Mouse (Mus musculus) cerebellum, adult (tissue): Measurements from ENCODE around the gene Cbfb.
"Not testable (repeated sequence)": the region's sequence is repeated elsewhere in the genome, so short reads cannot be mapped to it uniquely, and the experiment has no call there.

Source experiments
- ATAC-seq: cut with Nextera tagmentation; 2 replicates; pipeline ENCODE4 v1.9.2; 2017; ENCODE audit warnings: mild to moderate bottlenecking, moderate library complexity, mixed read lengths; ENCODE audit not compliant: insufficient number of reproducible peaks, low FRiP score, low TSS enrichment

Cbfb gene

DNA sequence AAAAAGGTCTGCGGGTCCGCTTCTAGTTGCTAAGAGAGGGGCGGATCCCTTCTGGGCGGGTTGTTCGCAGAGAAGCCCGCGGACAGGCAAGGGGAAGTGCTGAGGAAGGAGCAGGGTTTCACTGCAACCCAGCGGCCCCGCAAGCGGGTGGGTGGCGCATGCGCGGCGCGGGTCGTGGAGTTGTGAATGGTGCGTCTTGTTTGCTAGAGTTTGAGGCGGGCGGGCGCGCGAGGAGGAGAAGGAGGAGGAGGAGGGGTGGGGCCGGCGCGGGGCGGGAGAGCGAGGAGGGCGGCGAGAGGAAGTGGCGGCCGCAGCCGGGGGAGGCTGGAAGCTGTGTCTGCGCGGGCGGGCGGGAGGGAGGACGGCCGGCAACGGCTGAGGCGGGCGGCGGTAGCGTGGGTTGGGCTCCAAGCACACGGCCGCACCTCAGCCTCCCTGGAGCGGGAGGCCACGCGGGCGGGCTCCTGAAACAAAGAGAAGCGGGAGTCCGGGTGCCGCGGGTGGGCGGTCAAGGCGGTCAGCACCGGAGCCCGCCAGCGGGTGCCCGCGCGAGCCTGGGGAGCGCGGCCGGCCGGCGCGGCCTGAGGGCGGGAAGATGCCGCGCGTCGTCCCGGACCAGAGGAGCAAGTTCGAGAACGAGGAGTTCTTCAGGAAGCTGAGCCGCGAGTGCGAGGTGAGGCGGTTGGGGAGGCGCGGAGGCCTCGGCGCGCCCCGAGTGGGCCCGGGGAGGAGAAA, at the start of gene Cbfb:
Gene Cbfb, plus strand, starts transcription at position 294 of the 735 bp plus-strand sequence.
- ATAC-seq, result peak; percentile 83

- no peak for ATAC-seq
Measured at GRCm38 (mm10) chr8:105129864-105130263, 40.6 kb upstream of the Cbfb start.

- no peak for ATAC-seq
Measured at GRCm38 (mm10) chr8:105131509-105131908, 39.0 kb upstream of the Cbfb start, which contains the start of gene Ces4a. Ces4a (plus strand) TSS chr8:105131800.

GRCm38 (mm10) chr8:105138423-105138822, 32.1 kb upstream of the Cbfb start:
- no peak for ATAC-seq

- ATAC-seq, result no peak
Measured at GRCm38 (mm10) chr8:105142395-105142794, 28.1 kb upstream of the Cbfb start.

- ATAC-seq, result no peak
Measured at GRCm38 (mm10) chr8:105151654-105152053, 18.8 kb upstream of the Cbfb start.

GRCm38 (mm10) chr8:105152623-105153398, 17.7 kb upstream of the Cbfb start:
- ATAC-seq, result peak; percentile 57

- no peak for ATAC-seq
Measured at GRCm38 (mm10) chr8:105154316-105154715, 16.2 kb upstream of the Cbfb start.

- ATAC-seq, result no peak
Measured at GRCm38 (mm10) chr8:105155091-105155745, 15.3 kb upstream of the Cbfb start.

GRCm38 (mm10) chr8:105157555-105157954, 12.9 kb upstream of the Cbfb start:
- no peak for ATAC-seq

GRCm38 (mm10) chr8:105158084-105158483, 12.4 kb upstream of the Cbfb start:
- no peak for ATAC-seq

GRCm38 (mm10) chr8:105161121-105161652, 9.3 kb upstream of the Cbfb start:
- no peak for ATAC-seq

- ATAC-seq, result no peak
Measured at GRCm38 (mm10) chr8:105164272-105164902, 6.1 kb upstream of the Cbfb start.

DNA sequence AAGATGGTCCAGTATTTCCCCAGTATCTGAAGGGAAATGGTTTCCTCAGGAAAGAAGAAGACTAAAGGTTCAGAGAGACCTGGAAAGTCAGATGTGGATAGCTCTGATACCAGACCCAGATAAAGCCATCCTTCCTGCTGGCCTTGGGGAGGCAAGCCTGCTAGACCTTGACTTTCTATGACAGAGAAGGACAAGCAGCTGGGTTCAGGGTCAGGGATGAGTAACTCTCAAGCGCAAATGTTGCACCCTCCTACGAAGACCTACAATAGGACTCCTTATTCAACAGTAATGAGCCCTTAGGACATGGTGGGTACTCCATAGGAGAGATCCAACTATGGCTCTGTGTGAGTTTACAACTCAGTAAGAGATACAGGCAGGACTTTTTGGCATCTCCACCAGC, 5.3 kb upstream of the Cbfb start:
- ATAC-seq, result no peak

GRCm38 (mm10) chr8:105167116-105167515, 3.4 kb upstream of the Cbfb start:
- no peak for ATAC-seq

- no peak for ATAC-seq
Measured at GRCm38 (mm10) chr8:105169582-105169981, 892 bp upstream of the Cbfb start.

GRCm38 (mm10) chr8:105170041-105170380, 463 bp upstream of the Cbfb start:
- ATAC-seq, result no peak

DNA sequence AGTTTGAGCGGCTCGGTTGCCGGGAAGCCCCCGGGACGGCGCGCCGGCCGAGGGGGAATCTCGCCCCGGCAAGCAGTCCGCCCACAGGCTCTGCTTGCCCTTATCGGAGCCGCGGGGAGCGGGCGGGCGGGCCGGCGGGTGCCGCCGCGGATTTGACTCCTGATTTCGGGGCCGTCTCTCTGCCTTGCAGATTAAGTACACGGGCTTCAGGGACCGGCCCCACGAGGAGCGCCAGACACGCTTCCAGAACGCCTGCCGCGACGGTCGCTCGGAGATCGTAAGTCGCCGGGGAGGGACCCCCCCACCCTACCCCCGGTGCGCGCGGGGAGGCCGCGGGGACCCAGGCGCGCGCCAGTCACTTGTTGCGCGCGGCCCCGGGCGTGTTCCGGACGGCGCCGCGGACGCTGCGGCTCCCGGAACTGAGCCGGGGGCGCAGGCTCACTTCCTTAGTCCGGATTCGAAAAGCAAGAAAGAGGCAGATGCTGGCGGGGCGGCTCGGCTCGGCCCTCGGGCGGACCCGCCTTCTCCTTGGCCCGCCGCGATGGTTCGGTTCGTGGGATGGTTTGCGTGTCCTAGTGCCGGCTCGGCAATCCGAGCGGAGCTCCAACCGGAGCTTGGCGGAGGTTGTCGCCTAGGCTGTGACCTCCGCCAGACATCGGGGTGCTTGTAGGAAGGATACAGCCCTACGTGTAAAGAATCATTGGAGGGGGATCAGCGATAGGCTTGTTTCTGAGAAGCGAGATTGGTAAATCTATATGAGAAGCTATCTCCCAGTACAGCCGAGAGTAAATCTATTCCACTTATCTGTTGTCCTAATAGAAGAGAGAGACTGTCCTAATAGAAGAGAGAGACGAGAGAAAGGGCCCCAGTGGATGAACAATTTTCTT, 885 bp downstream of the Cbfb start:
- no peak for ATAC-seq

GRCm38 (mm10) chr8:105172003-105172362, 1.5 kb downstream of the Cbfb start:
- no peak for ATAC-seq

- ATAC-seq, result not testable (repeated sequence)
Measured at GRCm38 (mm10) chr8:105175287-105175686, 4.8 kb downstream of the Cbfb start.
